Mouse (Mus musculus) midbrain, embryonic 10.5 days (tissue): ENCODE data around the gene Cdc42se1. TPM values are rescaled to one million over a fixed set of nuclear protein-coding genes. Genes with fewer than 3 reads are reported as not detected.
A peak's percentile ranks its signal among the peaks of the same experiment; 100 is the strongest.

Experiments used
- DNase-seq: peaks from one replicate; pipeline ENCODE4 v3.0.0-alpha.2; 2017; ENCODE audit warnings: low spot score
- H3K27ac ChIP-seq: fragments of 300-500 bp; sonication (generic); replicated peaks from 2 replicates; pipeline ENCODE4 v1.5.1; 2016; ENCODE audit warnings: mild to moderate bottlenecking
- H3K27me3 ChIP-seq: fragments of 300-500 bp; sonication (generic); 2 replicates; pipeline ENCODE4 v1.6.1; 2016; ENCODE audit warnings: low read depth, mild to moderate bottlenecking; ENCODE audit not compliant: poor library complexity, severe bottlenecking
- H3K36me3 ChIP-seq: fragments of 300-500 bp; sonication (generic); 2 replicates; pipeline ENCODE4 v1.6.1; 2016; ENCODE audit warnings: mild to moderate bottlenecking, moderate library complexity
- H3K4me1 ChIP-seq: fragments of 300-500 bp; sonication (generic); 2 replicates; pipeline ENCODE4 v1.6.1; 2016
- H3K4me3 ChIP-seq: fragments of 300-500 bp; sonication (generic); 2 replicates; pipeline ENCODE4 v1.5.1; 2016; ENCODE audit warnings: mild to moderate bottlenecking, moderate library complexity
- H3K9me3 ChIP-seq: fragments of 300-500 bp; sonication (generic); replicated peaks from 2 replicates; pipeline ENCODE4 v1.6.1; 2016; ENCODE audit warnings: mild to moderate bottlenecking
- WGBS: fragments of 180-500 bp; shearing (Covaris S2); methylation state at CpG from one replicate; pipeline ENCODE4 v1.1.7; 2016; 5-methylcytosine and 5-hydroxymethylcytosine counted together
- polyA plus RNA-seq: library from polyadenylated mRNA; unstranded; fragments of >200 nt; fragmentation: Nextera tagmentation; extraction: Ambion mirVana; gene quantifications from 2 replicates; pipeline ENCODE4 v1.2.1, GENCODE M21; 2016

Cdc42se1 gene
- polyA plus RNA-seq, 1 experiment from 2014 or later, result 92.5 TPM

DNA sequence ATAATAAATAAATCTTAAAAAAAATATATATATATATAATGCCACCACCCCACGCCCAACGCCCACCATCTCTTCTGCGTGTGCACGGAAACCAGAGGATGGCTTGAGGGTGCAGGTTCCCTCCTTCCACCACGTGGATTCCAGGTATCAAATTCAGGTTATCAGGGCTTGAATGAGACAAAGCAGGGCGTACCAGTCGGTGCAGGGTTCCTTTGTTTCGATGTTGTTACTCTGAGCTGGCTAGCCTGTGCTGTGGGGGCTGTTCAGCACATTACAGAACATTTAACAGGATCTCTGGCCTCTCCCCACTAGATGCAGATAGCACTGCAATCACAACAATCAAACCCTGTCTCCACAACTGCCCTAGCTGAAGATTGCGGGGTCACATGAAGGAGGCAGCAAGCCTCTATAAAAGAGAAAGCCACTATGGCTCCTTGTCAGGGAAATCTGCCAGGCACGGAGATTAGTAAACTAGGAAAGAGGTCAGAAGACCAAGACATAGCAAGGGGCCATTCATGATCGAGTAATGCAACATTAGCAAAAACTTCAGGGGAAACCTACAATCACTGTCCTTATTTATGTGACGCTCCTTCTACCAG, 42.3 kb downstream of the Cdc42se1 start:
- WGBS, result 88% methylated on average over 12 of the region's 12 CpGs
- no peaks in the 10 kb centered on the region for H3K27me3 ChIP-seq
- no peak overlapping the region for H3K27ac ChIP-seq
- peaks cover 43% of the 10 kb centered on the region for H3K36me3 ChIP-seq
- H3K4me3 ChIP-seq, result no peak overlapping the region
- no peak for DNase-seq
- no peaks in the 10 kb centered on the region for H3K4me1 ChIP-seq
- H3K9me3 ChIP-seq, result no peaks in the 10 kb centered on the region

DNA sequence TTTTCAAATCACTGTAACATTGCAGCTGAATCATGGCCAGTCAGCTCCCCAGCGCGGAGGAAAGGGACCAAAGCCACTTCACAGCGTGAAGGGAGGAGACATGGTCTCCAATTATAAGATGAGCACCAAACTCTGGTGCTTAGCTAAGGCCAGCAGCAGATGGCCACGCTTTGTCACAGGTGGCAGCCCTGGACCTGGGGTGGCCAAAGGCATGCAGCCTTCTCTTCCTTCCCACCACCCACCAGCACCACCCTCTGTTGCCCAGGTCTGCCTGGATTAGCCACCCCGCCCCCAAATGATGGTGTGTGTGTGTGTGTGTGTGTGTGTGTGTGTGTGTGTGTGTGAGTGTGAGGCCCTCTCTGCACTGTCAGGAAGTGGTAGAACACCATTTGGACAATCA, 44.9 kb downstream of the Cdc42se1 start:
- H3K36me3 ChIP-seq, result peaks cover 18% of the 10 kb centered on the region
- H3K9me3 ChIP-seq, result no peaks in the 10 kb centered on the region
- WGBS, result 92% methylated on average over 5 of the region's 5 CpGs
- H3K4me1 ChIP-seq, result peaks cover 2% of the 10 kb centered on the region; the same call in 1 of the 2 replicates
- H3K27ac ChIP-seq, result no peak overlapping the region
- no peaks in the 10 kb centered on the region for H3K27me3 ChIP-seq
- no peak overlapping the region for H3K4me3 ChIP-seq
- DNase-seq, result no peak

DNA sequence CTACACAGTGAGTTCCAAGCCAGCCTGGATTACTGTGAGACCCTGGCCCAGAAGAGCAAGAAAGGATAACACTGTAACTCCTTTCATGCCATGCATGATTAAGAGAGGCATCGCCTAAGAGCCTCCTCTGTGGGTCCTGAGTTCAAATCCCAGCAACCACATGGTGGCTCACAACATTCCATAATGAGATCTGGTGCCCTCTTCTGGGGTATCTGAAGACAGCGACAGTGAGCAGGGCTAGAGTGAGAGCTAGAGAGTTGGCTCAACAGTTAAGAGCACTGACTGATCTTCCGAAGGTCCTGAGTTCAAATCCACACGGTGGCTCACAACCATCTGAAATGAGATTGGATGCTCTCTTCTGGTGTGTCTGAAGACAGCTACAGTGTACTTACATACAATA, 45.9 kb downstream of the Cdc42se1 start:
- WGBS, result 94% methylated on average over 4 of the region's 4 CpGs
- no peaks in the 10 kb centered on the region for H3K27me3 ChIP-seq
- peaks cover 8% of the 10 kb centered on the region; the same call in 1 of the 2 replicates for H3K36me3 ChIP-seq
- no peak overlapping the region for H3K4me3 ChIP-seq
- no peak overlapping the region for H3K27ac ChIP-seq
- no peak for DNase-seq
- H3K4me1 ChIP-seq, result peaks cover 2% of the 10 kb centered on the region; the same call in 1 of the 2 replicates
- H3K9me3 ChIP-seq, result no peaks in the 10 kb centered on the region

DNA sequence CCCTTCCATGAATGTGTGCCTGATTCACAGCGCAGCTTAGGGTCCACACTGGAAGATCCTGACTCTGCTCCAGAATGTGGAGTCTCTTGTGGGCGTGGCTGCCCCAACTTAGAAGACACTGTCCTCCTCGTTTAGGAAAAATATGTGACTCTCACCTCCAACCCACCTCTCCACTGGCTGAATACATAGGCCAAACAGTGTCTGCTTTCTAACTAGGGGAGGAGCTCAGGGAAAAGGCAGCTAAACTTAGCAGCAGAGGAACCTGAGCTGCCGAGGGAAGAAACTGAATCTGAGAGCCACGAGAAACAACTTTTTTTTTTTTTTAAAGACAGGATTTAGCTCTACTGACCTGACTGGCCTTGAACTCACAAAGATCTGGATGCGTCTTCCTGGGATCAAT, 46.6 kb downstream of the Cdc42se1 start:
- Histone ChIP-seq H3K27me3 (no peaks in the 10 kb centered on the region), H3K4me3 (no peak overlapping the region), H3K4me1 (peaks cover 2% of the 10 kb centered on the region; the same call in 1 of the 2 replicates), H3K36me3 (peaks cover 7% of the 10 kb centered on the region; the same call in 1 of the 2 replicates), H3K9me3 (no peaks in the 10 kb centered on the region), H3K27ac (no peak overlapping the region)
- WGBS, result 88% methylated on average over 6 of the region's 6 CpGs
- no peak for DNase-seq

DNA sequence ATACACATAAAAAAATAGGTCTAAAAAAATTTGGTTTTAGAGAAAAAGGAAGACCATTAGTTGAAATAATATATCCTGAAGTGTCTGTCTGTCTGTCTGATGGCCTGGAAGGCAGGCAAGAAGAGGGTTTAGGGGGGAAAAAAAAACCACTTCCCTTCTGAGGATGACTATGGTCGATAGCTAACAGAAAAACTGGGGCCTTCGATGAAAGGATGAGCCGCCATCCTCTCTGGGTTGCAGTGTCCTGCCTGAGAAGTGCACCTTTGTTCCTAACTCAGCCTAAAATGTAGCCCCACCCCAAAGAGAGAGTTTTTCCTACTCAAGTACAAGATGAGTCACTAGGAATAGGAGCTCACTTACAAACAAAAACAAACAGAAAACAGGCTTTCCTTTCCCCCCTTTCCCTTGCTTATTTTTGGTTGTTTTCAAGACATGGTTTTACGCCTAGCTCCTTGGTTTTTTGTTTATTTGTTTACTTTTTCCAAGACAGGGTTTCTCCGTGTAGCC, 47.9 kb downstream of the Cdc42se1 start:
- Histone ChIP-seq H3K9me3 (no peaks in the 10 kb centered on the region), H3K27me3 (no peaks in the 10 kb centered on the region), H3K4me1 (peaks cover 13% of the 10 kb centered on the region), H3K27ac (no peak overlapping the region), H3K4me3 (no peak overlapping the region), H3K36me3 (peaks cover 7% of the 10 kb centered on the region; the same call in 1 of the 2 replicates)
- WGBS, result 78% methylated on average over 5 of the region's 5 CpGs
- DNase-seq, result no peak

DNA sequence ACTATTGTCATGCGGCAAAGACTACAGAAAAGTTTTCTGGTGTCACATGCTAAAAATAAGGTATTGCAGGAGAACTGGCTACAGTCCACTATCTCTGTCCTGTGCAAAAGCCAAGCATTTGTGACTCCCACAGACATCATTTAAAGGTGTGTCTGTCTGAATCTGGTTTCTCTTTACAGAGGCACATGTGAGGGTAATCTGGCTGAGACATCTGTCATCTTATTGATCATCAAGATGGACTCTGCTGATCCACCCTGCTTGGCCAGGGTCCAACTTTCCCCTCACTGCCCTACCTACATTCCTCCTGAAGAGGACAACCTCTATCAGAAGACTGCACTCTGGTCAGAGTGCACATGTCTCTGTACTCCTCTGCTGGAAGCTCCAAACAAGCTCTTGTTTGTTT, 48.6 kb downstream of the Cdc42se1 start:
- WGBS, result 95% methylated on average over 1 of the region's 1 CpGs

DNA sequence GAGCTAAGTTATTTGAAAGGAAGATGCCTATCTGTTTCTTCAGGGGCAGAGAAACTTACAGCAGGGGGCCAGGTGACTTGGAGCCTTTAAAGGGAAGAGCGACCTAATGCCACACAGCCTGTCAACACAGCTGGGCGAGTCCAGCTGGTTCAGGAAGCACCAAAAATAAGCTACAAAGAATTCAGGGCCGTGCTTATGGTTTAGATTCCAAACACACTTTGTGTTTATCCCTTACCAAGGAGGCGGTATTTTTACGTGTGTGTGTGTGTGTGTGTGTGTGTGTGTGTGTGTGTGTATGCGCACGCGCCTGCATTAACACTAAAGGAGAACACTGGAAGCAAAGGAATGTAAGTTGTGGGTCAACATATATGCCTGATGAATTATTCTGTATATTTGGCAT, 52.2 kb downstream of the Cdc42se1 start:
- no peaks in the 10 kb centered on the region for H3K9me3 ChIP-seq
- H3K4me3 ChIP-seq, result peak overlapping the region; percentile 81
- H3K4me1 ChIP-seq, result peaks cover 39% of the 10 kb centered on the region
- H3K36me3 ChIP-seq, result no peaks in the 10 kb centered on the region
- H3K27ac ChIP-seq, result peak overlapping the region; percentile 95
- 25% methylated on average over 8 of the region's 8 CpGs for WGBS
- H3K27me3 ChIP-seq, result no peaks in the 10 kb centered on the region
- no peak for DNase-seq

More for the DNA sequence above, 48.6 kb downstream of the Cdc42se1 start:
- no peaks in the 10 kb centered on the region for H3K9me3 ChIP-seq
- H3K36me3 ChIP-seq, result peaks cover 7% of the 10 kb centered on the region; the same call in 1 of the 2 replicates
- no peak overlapping the region for H3K27ac ChIP-seq
- H3K4me3 ChIP-seq, result no peak overlapping the region
- peaks cover 18% of the 10 kb centered on the region for H3K4me1 ChIP-seq
- no peaks in the 10 kb centered on the region for H3K27me3 ChIP-seq
- DNase-seq, result no peak

DNA sequence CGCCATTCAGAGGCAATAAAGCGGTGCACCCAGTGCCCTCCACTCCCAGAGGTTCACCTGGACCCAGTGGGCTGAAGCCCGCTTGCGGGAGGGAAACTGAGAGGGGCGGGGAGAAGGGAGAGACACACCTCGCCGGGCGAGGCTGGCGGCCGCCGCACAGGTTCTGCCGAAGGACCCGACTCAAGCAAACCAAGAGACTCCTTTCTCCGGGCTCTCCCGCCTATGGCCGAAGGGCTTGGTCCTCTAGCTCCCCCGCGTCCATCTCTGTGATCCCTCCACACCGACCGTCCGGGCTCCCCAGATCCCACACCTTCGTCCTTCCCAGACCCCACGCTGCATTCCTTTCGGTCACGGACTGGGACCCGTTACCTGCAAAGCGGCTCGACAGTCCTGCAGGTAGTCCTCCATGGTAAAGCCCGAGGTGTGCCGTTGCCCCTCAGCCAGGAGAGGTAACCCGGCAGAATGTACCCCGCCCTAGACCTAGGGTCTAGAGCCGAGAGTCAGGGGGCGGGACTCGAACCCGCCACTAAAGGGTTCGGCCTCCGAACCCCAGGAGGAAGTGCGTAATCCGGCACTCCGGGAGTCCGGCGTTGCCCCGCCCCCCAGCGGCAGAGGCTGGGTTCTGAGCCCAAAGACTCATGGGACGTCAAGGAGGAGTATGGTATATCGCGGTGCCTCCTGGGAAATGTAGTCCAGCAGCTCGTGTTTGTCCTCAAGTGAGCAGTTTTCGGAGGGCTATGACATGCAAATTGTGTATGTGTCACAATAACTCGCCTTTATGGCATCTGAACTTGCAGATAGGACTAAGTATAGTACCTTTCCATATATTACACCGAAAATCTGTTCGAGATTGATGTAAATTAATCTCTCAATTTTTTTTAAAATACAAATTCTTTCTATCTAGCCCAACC, 52.9 kb downstream of the Cdc42se1 start, which contains the start of the genes Mindy1 and Prune1:
Mindy1 (plus strand) TSS at position 130 of the 911 bp plus-strand sequence.
Prune1 (minus strand) TSS at position 861 of the 911 bp plus-strand sequence.
- H3K4me3 ChIP-seq, result peak within 1 kb of the TSS; percentile 81
- H3K4me1 ChIP-seq, result peaks cover 39% of the 10 kb centered on the region
- H3K27me3 ChIP-seq, result no peaks in the 10 kb centered on the region
- under 1% methylated on average over 53 of the region's 53 CpGs for WGBS
- peak; percentile 97 for DNase-seq
- H3K36me3 ChIP-seq, result no peaks in the 10 kb centered on the region
- peak within 1 kb of the TSS; percentile 95 for H3K27ac ChIP-seq
- no peaks in the 10 kb centered on the region for H3K9me3 ChIP-seq

DNA sequence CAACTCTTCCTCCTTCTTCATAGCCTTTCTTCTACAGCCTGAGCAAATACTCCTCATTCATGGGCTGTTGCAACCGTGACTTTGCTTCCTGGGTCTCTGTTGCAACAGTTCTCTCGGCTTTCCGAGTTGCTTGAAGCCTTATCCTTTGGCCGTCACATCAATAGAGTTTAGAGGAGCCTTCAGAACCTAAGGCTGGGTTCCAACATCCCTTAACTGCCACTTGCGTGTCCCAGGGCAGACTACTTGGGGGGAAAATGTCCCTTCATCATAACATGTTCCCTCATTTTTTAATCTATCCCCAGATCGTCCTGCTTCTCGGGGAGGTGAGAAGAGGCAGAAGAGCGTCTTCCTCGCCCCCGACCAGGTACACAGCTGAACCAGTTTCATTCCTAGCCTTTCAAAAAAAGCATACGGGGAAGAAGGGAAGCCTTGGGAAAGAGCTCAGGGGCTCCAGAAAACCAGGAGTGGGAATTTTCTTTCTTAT, 53.9 kb downstream of the Cdc42se1 start:
- H3K27me3 ChIP-seq, result no peaks in the 10 kb centered on the region
- peaks cover 37% of the 10 kb centered on the region for H3K4me1 ChIP-seq
- WGBS, result 1% methylated on average over 11 of the region's 11 CpGs
- 0 out of 2 replicates have a peak, but pooled peaks cover 3% of the 10 kb centered on the region for H3K36me3 ChIP-seq
- peak overlapping the region; percentile 95 for H3K27ac ChIP-seq
- H3K9me3 ChIP-seq, result no peaks in the 10 kb centered on the region
- peak overlapping the region; percentile 81 for H3K4me3 ChIP-seq
- DNase-seq, result no peak

DNA sequence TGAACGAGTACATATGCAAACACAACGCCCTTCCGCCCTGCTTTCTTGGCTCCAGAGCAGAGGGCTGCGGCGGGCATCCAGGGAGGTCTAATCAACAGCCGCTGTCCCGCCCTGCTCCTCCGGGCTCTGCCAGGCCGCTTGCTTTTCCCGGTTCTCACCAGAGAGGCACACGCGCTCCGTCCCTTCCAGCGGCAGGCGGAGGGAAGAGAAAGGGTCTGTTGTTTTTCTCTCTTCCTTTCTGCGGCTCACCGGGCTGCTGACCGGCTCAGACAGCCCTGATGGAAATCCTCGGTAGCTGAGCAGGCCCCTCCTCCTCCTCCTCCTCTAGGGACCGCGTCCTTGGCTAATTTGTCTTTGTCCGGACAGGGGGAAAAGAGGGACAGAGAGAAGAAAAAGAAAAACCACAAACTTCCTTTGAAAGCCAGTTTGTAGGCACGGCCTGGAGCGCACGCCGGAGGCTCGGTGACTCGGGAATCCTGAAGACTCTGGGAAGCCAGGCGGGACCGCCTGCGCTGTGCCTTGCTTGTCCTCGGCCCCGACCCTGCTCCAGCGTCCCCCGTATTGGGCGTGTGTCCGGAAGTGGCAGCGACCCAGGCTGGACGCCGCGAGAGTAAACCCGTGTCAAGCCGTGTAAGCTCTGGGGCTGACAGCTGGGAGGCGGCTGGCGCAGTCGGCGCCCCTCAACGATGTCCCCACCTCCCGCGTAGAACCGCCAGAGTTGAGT, 54.5 kb downstream of the Cdc42se1 start:
- peak overlapping the region; percentile 95 for H3K27ac ChIP-seq
- H3K27me3 ChIP-seq, result no peaks in the 10 kb centered on the region
- DNase-seq, result peak; percentile 84
- H3K9me3 ChIP-seq, result no peaks in the 10 kb centered on the region
- peaks cover 37% of the 10 kb centered on the region for H3K4me1 ChIP-seq
- H3K36me3 ChIP-seq, result peaks cover 9% of the 10 kb centered on the region
- WGBS, result under 1% methylated on average over 51 of the region's 51 CpGs
- H3K4me3 ChIP-seq, result peak overlapping the region; percentile 81

DNA sequence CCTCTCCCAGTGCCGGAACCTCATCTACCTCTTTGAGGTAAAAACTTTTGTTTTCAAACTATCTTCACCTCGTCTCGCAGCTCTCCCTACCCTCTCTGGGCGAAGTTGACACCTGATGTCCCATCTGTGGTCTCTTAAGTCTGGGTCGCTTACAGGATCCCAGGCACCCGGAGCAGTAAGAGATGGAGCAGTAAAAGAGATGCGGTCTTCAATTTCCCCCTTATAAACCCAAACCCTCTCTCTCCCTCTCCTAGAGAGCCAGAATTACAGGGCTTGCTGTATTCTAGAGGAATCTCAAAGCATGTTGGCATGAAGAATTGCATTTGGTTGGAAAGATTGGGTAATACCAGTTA, 55.0 kb downstream of the Cdc42se1 start:
- Histone ChIP-seq H3K4me3 (peak overlapping the region; percentile 81), H3K4me1 (peaks cover 37% of the 10 kb centered on the region), H3K9me3 (no peaks in the 10 kb centered on the region), H3K27ac (peak overlapping the region; percentile 95), H3K36me3 (peaks cover 14% of the 10 kb centered on the region), H3K27me3 (no peaks in the 10 kb centered on the region)
- DNase-seq, result no peak
- 4% methylated on average over 7 of the region's 7 CpGs for WGBS

DNA sequence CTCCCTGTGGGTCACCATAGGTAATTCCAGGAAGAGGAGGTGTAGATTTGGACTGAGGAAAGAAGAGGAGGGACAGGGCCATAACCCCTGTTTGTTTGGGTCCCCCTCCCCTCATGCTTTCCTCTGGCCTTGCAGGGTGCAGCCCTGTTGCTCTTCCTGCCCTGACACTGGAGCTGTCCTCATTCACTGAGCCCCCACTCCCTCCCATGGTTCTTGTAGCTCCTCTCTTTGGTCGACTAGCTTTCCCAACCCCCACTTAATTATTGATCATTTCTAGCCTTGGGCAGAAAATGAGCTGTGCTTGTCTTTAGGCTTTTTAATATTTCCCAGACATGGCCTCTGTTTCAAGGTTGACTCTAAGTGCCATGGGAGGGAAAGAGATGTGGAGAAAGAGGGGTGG, 55.5 kb downstream of the Cdc42se1 start:
- DNase-seq, result no peak
- Histone ChIP-seq H3K27me3 (no peaks in the 10 kb centered on the region), H3K27ac (peak overlapping the region; percentile 95; the same call in 1 of the 2 replicates), H3K4me1 (peaks cover 37% of the 10 kb centered on the region), H3K4me3 (peak overlapping the region; percentile 81), H3K9me3 (no peaks in the 10 kb centered on the region), H3K36me3 (peaks cover 17% of the 10 kb centered on the region)
- WGBS, result 52% methylated on average over 1 of the region's 1 CpGs
